Mouse (Mus musculus) bone marrow macrophage, adult 2 months (primary cell): ENCODE measurements around the gene Catspere2.

Experiments used
- CTCF ChIP-seq: IDR thresholded peaks from 2 replicates; pipeline ENCODE4 v1.5.1; 2012; ENCODE audit warnings: low read depth, mild to moderate bottlenecking, low read length, moderate library complexity
- POLR2A ChIP-seq: IDR thresholded peaks from 2 replicates; pipeline ENCODE4 v1.6.1; 2012; ENCODE audit warnings: mild to moderate bottlenecking, low read depth, low read length, borderline replicate concordance

DNA sequence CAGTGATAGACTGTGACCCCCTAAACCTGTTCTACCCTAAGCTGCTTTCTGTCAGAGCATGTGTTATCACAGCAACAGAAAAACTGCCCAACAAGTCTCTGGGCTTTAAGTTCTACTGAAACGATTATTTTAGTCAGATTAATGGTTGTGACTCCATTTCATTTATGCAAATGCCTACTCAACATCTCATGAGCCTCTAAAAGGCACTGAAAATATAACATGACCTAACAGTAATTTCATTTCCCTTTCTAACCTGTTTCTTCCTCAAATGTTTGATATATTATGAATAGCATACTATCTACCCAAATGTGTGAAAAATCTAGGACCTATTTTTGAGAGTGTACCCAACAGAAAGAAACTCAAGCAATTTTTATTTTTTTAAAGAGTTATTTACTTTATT, 1.9 kb upstream of the Catspere2 start:
- no peak for TF ChIP-seq POLR2A
- no peak for TF ChIP-seq CTCF
